Mouse (Mus musculus) fat pad, adult 2 months (tissue): ENCODE measurements around the gene Sh3gl2.

Experiments
- DNase-seq: peaks from one replicate; pipeline ENCODE4 v3.0.0-alpha.2; 2011; ENCODE audit warnings: low read depth, low spot score; ENCODE audit errors: extremely low read depth

Gene Sh3gl2

GRCm38 (mm10) chr4:85300610-85301405 lies 95.9 kb downstream of the Sh3gl2 start:
- DNase-seq: no peak

GRCm38 (mm10) chr4:85305912-85306573 lies 101.1 kb downstream of the Sh3gl2 start:
- no peak for DNase-seq

DNA sequence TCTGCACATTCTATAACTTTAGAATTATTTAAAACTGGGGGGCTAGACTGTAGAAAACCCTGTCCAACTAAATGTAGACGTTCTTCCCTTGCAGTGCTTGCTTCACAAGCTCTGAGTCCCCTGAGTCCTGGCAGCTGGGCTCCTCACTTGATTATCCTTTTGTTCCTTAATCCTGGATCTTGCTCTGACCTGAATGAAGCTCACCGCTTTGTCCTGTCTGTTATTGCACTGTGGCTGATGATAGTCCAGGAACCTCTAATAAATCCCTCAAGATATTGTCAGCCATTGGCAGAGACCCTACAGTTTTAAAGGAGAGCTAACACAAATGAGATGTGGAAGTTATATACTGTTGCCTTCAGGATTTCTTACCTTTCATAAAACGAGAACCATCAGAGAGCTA lies 114.2 kb downstream of the Sh3gl2 start:
- DNase-seq: no peak

DNA sequence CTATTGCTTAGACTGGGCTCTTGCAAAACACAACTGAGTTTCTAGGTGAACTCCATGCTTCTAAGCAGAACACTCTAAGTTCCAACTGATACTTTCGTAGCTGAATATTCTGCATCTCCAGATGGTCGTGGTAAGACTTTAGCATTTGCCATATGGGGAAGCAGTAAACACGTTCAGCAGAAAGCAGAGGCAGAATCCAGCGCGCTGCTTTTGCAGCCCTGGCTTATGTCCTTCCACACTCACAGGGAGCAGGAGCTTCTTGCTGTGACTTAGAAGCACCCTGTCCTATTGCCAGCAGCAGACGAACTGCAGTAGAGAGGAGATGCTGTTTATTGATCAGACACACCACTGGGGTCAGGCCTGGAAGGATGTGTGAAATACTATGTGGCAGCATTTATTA lies 120.5 kb downstream of the Sh3gl2 start:
- DNase-seq: no peak

GRCm38 (mm10) chr4:85326052-85326451 lies 121.1 kb downstream of the Sh3gl2 start:
- no peak for DNase-seq

DNA sequence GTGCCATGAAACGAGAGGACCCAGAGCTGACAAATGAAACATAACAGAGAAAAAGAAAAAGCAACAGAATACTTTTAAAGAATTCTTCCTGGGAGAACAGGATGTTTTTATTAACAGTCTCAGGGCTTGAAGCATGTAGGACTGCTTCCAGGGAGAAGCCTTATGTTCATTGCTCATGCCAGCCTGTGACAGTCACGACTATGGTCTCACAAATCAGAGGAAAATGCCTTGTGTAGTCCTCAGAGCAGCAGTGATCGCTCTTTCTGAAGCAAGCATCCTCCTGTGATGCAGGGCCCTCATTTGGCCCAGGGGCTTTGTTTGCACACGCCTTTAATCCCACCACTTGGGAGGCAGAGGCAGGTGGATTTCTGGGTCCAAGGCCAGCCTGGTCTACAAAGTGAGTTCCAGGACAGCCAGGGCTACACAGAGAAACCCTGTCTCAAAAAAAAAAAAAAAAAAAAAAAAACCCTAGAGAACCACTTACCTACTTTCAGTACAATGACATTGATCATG lies 129.8 kb downstream of the Sh3gl2 start:
- DNase-seq: no peak

DNA sequence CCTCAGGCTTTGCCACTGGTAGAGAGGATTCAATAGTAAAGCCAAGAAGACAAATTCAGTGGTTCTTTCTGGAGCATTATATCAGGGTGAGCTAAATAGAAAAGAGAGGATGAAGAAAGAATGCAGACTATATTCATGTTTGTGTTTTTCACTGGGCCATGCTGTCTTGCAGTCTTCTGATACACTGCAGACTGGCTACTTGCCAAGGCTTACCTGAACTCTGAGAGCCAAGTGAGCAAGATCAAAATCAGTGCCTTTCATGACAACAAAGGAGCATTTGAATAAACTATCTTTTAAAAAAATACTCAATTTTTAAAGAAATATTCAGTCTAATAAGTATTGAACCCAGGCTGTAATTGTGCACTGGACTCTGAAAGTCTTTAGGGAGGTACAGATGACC lies 131.4 kb downstream of the Sh3gl2 start:
- no peak for DNase-seq

DNA sequence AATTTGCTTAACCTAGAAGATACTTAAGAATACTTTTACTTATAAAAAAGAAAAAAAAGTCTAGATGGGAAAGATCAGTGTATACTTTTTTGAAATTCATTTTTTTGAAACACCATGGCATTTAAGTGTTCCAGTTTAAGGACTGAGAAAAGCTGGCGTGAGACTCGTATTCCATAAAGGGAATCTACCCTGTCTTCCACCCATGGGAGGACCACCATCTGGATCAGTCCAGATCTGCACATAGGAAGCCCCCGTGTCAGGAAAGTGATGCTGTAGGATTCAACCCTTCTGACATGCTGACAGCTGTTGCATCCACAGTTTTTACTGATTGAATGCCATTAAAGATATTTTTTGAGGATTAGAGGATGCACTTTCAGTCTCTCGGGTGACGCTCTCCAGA lies 134.2 kb downstream of the Sh3gl2 start:
- no peak for DNase-seq

DNA sequence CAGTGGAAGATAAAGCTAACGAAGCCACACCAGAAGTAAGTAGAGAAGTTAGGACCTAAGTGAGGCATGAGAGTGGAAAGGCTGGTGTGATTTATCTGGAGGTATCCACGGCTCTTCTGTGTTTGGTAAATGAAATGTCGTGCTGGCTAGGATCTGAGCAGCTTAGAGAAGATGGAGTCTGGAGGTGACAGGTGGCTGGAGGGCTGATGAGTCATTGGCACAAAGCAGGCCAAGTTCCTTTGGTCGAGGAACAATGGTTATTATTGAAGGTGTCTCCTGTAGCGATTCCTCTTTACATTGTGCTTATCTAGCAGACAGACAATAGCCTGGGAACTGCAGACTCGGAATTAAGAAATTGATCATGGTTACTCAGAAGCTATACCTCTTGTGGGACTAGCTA lies 135.8 kb downstream of the Sh3gl2 start:
- DNase-seq: no peak

DNA sequence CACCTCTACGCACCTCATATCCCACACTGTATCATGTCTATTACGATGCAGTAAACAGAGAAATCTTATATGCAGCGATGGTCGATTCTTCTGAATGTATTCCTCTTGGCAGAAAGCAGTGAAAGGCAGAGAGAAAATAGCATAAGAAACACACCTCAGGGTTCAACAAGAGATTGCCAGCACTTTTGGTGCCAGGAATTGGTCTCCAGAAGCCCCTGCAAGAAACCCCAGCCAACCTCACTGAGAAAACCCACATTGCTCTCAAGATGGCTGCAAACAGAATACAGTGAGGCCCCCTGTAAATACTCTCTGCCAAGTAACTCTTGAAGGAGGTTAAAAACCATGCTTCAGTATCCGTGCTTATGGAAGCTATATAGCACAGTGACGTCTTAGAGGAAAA lies 141.0 kb downstream of the Sh3gl2 start:
- DNase-seq: no peak

- DNase-seq: no peak
These were observed 143.2 kb downstream of the Sh3gl2 start for GRCm38 (mm10) chr4:85348079-85348643.

DNA sequence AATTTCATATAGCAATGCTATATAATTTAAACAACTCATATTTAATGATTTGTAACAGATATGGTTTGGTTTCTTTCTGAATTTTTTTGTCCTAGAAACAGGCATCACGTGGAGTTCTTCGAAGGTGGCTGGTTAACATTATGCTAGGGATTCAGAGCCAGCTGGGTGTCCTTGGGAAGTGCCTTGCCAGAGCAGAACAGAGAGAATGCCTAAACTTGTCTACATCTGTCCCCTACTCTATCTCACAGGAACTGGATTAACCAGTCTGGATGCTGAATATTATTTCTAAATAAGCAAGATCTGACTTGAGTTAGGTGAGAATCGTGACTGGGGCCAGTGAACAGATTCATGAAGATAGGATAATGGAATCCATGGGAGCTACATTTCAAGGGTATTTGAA lies 157.7 kb downstream of the Sh3gl2 start:
- DNase-seq: peak; percentile 25

DNA sequence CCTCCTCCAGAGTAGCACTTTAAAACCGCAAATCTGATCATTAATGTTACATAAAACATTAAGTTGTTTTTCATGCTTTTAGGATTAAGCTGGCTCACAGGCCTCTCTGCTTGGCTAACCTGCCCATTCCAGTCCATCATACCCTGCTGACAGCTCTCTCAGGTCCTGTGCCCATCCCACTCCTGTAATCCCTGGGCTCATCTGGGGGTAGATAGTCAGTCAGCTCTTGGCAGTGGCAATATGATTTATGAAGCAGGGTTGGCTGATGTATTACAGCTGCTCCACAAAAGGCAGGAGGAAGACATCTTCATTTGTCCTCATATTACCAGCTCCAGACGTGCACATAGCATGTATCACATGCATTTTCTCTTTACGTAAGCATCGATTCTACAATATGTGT lies 158.3 kb downstream of the Sh3gl2 start:
- peak; percentile 8 for DNase-seq

DNA sequence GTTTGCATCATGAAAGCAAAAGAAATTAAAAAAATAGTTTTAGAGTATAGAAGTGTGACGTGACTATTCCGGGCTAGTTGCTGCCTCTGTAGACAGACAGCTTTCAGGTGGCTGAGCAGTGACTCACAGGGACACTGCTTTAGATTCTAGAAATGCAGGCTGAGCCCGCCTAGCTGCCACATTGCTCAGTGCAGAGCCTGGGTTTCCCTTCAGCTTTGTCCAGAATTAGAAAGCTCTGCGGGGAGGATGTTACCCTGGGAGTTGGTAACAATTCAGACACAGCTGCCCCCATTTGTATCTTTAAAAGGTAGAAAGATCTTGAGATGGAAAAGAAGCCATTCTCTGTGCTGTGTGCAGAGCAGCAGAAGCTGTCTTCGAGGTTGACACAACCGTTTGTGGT lies 166.1 kb downstream of the Sh3gl2 start:
- DNase-seq: no peak

- DNase-seq: no peak
These were observed 169.9 kb downstream of the Sh3gl2 start for GRCm38 (mm10) chr4:85374801-85375200.

- DNase-seq: no peak
These were observed 171.3 kb downstream of the Sh3gl2 start for GRCm38 (mm10) chr4:85376187-85376586.

DNA sequence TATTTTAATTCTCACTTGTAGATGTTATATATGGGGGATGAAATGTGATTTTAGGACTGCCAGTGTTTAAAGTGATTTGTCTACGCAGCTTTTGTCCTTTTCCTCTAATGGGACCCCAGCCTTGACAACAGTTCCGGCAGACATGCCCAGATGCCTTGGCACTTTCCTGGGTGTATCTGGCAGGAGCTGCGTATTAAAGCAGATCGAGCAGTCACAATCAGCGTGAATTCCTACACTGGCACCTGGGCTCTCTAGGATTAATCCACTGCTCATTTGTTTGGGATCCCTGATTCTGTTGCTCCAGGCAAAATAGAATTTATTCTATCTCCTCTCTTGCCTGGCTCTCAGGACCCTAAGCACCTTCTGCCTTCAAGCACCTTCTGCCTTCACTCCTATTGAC lies 171.7 kb downstream of the Sh3gl2 start:
- no peak for DNase-seq

DNA sequence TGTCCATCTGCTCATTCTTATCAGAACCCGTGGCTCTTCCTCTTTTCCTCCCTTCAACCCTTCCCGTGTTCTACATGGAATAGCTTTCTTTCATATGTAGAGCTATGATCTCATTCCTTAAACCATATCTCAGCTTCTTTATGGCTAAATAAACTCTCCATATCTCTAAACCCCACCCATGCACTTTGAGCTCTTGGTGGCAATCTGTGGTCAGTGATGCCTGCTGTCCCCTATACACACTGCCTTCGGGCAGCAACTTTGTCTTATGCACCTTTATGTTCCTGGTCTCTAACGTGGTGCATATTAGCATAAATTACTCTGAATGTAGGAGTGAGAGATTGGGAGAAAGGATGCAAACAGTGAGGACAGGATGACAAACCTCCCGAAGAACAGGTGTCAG lies 180.3 kb downstream of the Sh3gl2 start:
- DNase-seq: no peak

GRCm38 (mm10) chr4:85387676-85388075 lies 182.8 kb downstream of the Sh3gl2 start:
- DNase-seq: no peak

DNA sequence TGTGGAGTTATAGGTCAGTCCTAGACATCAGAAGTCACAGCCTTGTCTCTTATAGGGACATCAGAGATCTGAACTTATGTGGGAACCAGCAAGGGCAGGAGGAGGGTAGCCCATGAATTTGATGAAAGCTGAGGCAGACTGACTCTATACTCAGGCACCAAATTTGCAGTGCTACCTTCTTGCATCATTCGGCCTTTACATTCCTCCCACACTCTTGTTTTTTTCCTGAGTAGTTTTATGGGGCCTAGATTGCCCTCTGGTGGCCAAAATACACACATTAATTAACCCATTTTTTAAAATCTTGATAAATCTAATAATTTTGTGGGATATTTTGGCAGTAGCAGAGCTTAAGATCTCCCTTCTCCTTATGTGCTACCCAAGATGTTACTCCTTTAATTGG lies 186.9 kb downstream of the Sh3gl2 start:
- DNase-seq: no peak

- no peak for DNase-seq
These were observed 193.8 kb downstream of the Sh3gl2 start for GRCm38 (mm10) chr4:85398765-85399164.

DNA sequence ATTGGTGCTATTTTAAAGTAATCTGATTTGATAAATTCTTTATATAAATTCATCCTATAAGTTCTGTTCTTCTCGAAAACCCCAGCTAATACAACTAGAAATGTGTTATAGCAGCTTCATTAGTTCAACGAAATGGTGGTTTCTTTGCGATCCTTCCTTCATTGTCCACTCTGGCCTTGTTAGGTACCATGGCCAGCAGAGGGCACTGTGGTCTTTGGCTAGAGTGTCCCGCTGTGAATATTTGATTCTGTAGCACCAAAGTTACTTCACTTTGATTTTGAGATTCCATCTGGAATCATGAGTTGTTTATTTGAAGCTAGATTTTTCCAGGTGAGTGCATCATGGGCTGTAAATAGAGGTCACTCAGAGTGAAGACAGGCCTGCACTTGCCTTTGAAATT lies 197.9 kb downstream of the Sh3gl2 start:
- DNase-seq: no peak
